Mouse (Mus musculus): ENCODE data around the gene Tchp.

GRCm38 (mm10) chr5:114707265-114708068 is at the start of gene Tchp:
- TF ChIP-seq GATA1 (IDR thresholded peaks at IDR 0.05; ENCODE audit: borderline replicate concordance, low read length) (no peak), FLI1 (IDR thresholded peaks at IDR 0.05; ENCODE audit: low read length) (no peak)

Data from megakaryocyte, embryonic 14.5 days (primary cell).